ENCODE assay signal across 24 mouse cellular contexts in the genomic region with DNA sequence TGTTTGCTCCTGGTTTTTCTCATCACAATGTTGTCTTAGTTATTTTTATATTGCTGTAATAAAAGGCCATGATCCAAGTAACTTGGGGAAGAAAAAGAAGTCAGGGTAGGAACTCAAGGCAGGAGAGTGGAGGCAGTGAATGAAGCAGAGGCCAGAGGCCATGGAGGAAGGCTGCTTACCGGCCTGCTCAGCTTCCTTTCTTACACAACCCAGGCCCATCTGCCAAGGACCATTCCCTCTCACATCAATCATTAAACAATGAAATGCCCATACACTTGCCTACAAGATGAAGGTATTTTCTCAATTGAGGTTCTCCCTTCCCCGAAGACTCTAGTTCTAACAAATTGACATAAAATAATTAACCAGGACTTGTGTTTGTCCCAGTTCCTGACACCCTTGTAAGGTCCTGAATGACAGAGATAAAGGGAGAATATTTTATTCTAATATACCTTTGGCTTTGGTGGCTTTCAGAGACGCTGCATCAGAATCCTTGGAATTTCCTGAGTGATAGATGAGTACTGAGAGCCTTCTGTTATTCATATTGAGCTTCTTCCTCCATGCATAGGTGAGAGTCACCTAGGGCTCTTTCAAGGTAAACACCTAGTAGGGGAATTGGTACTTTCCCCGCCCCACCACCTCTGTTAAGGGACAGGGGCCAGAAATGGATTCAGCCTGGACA. TPM values are rescaled to one million over a fixed set of nuclear protein-coding genes. Genes with fewer than 3 reads are reported as not detected.
DNase-seq lines count a peak whose midpoint lies in the region; ATAC-seq and TF ChIP-seq lines count a peak whose summit lies in the region.
"Had no signal": no experiment of that assay in that cellular context is flagged by ENCODE, and none has a peak within 500 bp of the region (broad histone marks: within the 10 kb centered on the region; RNA-seq: fewer than 3 reads in every experiment).

No protein-coding gene starts in this region.

- no peak for ATAC-seq in midbrain, embryonic 13.5 days
- ATAC-seq: forebrain, embryonic 13.5 days; forebrain, postnatal 0 days; hindbrain, postnatal 0 days; Patski had no signal

- H3K4me1 ChIP-seq in E14TG2a.4 (replicated peaks; ENCODE audit: low read depth, low read length): peaks cover 31% of the 10 kb centered on the region
- peaks cover 3 to 6% of the 10 kb centered on the region in 2 experiments; a peak in 3 of 4 replicates for H3K4me1 ChIP-seq in ES-E14 (ENCODE audit: control insufficient read depth in 2 of 2, insufficient read depth in 2 of 2, low read length in 2 of 2, poor library complexity in 1 of 2)
- no peaks in the 10 kb centered on the region for H3K4me1 ChIP-seq in embryonic fibroblast, embryonic 13.5 days (ENCODE audit: control insufficient read depth, insufficient read depth, low read length)
- no peaks in the 10 kb centered on the region for H3K4me1 ChIP-seq in midbrain, embryonic 13.5 days (replicated peaks)
- H3K4me1 ChIP-seq: embryonic facial prominence, embryonic 15.5 days; forebrain, embryonic 13.5 days; heart, embryonic 15.5 days; hindbrain, embryonic 13.5 days had no signal

- WGBS in midbrain, embryonic 13.5 days: 77% methylated on average over 4 of the region's 4 CpGs

- no peaks in the 10 kb centered on the region for H3K27me3 ChIP-seq in E14TG2a.4 (ENCODE audit: insufficient read depth, low read length)
- H3K27me3 ChIP-seq in midbrain, embryonic 13.5 days: no peaks in the 10 kb centered on the region
- H3K27me3 ChIP-seq: embryonic facial prominence, embryonic 15.5 days; forebrain, embryonic 13.5 days; heart, embryonic 15.5 days; hindbrain, embryonic 13.5 days; Patski had no signal

- no peak overlapping the region for H3K4me2 ChIP-seq in midbrain, embryonic 13.5 days (replicated peaks)
- H3K4me2 ChIP-seq: embryonic facial prominence, embryonic 15.5 days; forebrain, embryonic 13.5 days; heart, embryonic 11.5 days; heart, embryonic 15.5 days; hindbrain, embryonic 13.5 days had no signal

- DNase-seq in kidney, adult 11 months: peak; percentile 24
- DNase-seq in kidney, adult 9 months: no peak
- peak; percentile 58 for DNase-seq in ES-E14 (ENCODE audit: low read depth, low spot score)
- DNase-seq in gastrocnemius, postnatal 10 days: no peak
- DNase-seq: adrenal gland, adult 8-10 months; adrenal gland, postnatal 36 days; cerebellum, adult 2 months; cerebellum, postnatal 14 days; embryo, embryonic 11 days; forebrain, postnatal 0 days; gastrocnemius, adult 2 months; gastrocnemius, postnatal 36 days; heart, adult 18-20 months; heart, postnatal 14 days had no signal

- no peak for TF ChIP-seq CTCF in E14TG2a.4 (conservative IDR thresholded peaks at IDR 0.05; ENCODE audit: low read length)
- TF ChIP-seq CTCF in embryonic fibroblast, embryonic 13.5 days (IDR thresholded peaks at IDR 0.05; ENCODE audit: borderline replicate concordance, insufficient read depth, low read length): no peak

- H3K36me3 ChIP-seq in E14TG2a.4 (ENCODE audit: insufficient read depth, low read length): peaks cover 12% of the 10 kb centered on the region
- H3K36me3 ChIP-seq in ES-E14 (ENCODE audit: control insufficient read depth, insufficient read depth, low read length, poor library complexity, severe bottlenecking): 0 out of 2 replicates have a peak, but pooled peaks cover 2% of the 10 kb centered on the region
- no peaks in the 10 kb centered on the region for H3K36me3 ChIP-seq in midbrain, embryonic 13.5 days
- H3K36me3 ChIP-seq: embryonic facial prominence, embryonic 15.5 days; heart, embryonic 15.5 days; hindbrain, embryonic 13.5 days had no signal

- in situ Hi-C loops in ES-E14 (cut with MboI; ENCODE audit: low sequenced_read_pairs in 2 of 2, unreplicated experiment in 2 of 2): no loop called here

- H3K9me3 ChIP-seq in E14TG2a.4 (ENCODE audit: low read length): peaks cover 47% of the 10 kb centered on the region
- H3K9me3 ChIP-seq in ES-E14 (ENCODE audit: control insufficient read depth, insufficient read depth, low read depth, low read length): no peaks in the 10 kb centered on the region
- no peaks in the 10 kb centered on the region for H3K9me3 ChIP-seq in midbrain, embryonic 13.5 days
- H3K9me3 ChIP-seq: embryonic facial prominence, embryonic 15.5 days; forebrain, embryonic 13.5 days; heart, embryonic 15.5 days; hindbrain, embryonic 13.5 days had no signal

- H3K27ac ChIP-seq in ES-E14 (ENCODE audit: insufficient read depth, low read depth, low read length, poor library complexity, severe bottlenecking): peak overlapping the region; percentile 97
- 0 out of 2 replicates have a peak overlapping the region, but pooled peaks have one; percentile 8 for H3K27ac ChIP-seq in embryonic fibroblast, embryonic 13.5 days (ENCODE audit: insufficient read depth, low read length)
- H3K27ac ChIP-seq in midbrain, embryonic 13.5 days: no peak overlapping the region
- H3K27ac ChIP-seq: embryonic facial prominence, embryonic 15.5 days; forebrain, embryonic 13.5 days; gastrocnemius, adult 2 months; heart, embryonic 15.5 days; hindbrain, embryonic 13.5 days; hindbrain, postnatal 0 days had no signal

- no peak for TF ChIP-seq POLR2A in embryonic fibroblast, embryonic 13.5 days (IDR thresholded peaks at IDR 0.05; ENCODE audit: low read depth, low read length)

- peak overlapping the region; percentile 40; the same call in 1 of the 2 replicates for H3K9ac ChIP-seq in ES-E14 (ENCODE audit: insufficient read depth, low read depth, low read length, poor library complexity, severe bottlenecking)
- no peak overlapping the region for H3K9ac ChIP-seq in midbrain, embryonic 13.5 days (replicated peaks)
- H3K9ac ChIP-seq: embryonic facial prominence, embryonic 15.5 days; forebrain, embryonic 13.5 days; forebrain, postnatal 0 days; heart, embryonic 15.5 days; hindbrain, embryonic 13.5 days had no signal

- H3K4me3 ChIP-seq in E14TG2a.4 (replicated peaks; ENCODE audit: low read length): 0 out of 2 replicates have a peak overlapping the region, but pooled peaks have one; percentile 21
- H3K4me3 ChIP-seq in ES-E14 (ENCODE audit: insufficient read depth in 1 of 2, low read depth in 1 of 2, low read length in 2 of 2, poor library complexity in 1 of 2, severe bottlenecking in 1 of 2): no peak overlapping the region
- no peak overlapping the region for H3K4me3 ChIP-seq in embryonic fibroblast, embryonic 13.5 days (ENCODE audit: insufficient read depth, low read length)
- H3K4me3 ChIP-seq in midbrain, embryonic 13.5 days (replicated peaks): no peak overlapping the region
- H3K4me3 ChIP-seq: embryonic facial prominence, embryonic 15.5 days; forebrain, embryonic 13.5 days; gastrocnemius, adult 2 months; heart, embryonic 15.5 days; hindbrain, embryonic 13.5 days had no signal

TF ChIP-seq in ES-E14, 5 proteins besides CTCF, POLR2A, EP300 and RAD21:
- TF ChIP-seq CHD2 (IDR thresholded peaks at IDR 0.05; ENCODE audit: low read depth, low read length) (peak; percentile 27; the same call in 1 of the 2 replicates), ZC3H11A (IDR thresholded peaks at IDR 0.05; ENCODE audit: borderline replicate concordance, low read depth, low read length) (no peak)

RNA-seq across cellular contexts. Expression of gene Trim24, which starts 13.3 kb away (rescaled TPM):
- 77.8 and 81.7 TPM in 2 replicates for total RNA-seq in ES-E14 (2012; rRNA removed)
- 35.6 and 42.0 TPM in 2 replicates for polyA plus RNA-seq in embryonic fibroblast, embryonic 13.5 days (2011; ENCODE audit: insufficient read length, low read depth, missing spikeins)
- total RNA-seq in gastrocnemius, postnatal 10 days (2021): 10 to 100 TPM; 26.2 to 30.0 TPM
- polyA plus RNA-seq in midbrain, embryonic 13.5 days (2015; fragmentation: Nextera tagmentation; extraction: Ambion mirVana): 28.5 and 30.8 TPM in 2 replicates

Comparison
In these comparisons a context has a peak if more than half of its experiments do, and no peak if none do; other contexts are left out.
1. DNase-seq: peak in kidney, adult 11 months (single experiment) and ES-E14 (single experiment); none in kidney, adult 9 months (single experiment) and gastrocnemius, postnatal 10 days (single experiment).